Mouse (Mus musculus) mesoderm, embryonic 11.5 days (tissue): ENCODE data around the gene Krcc1.
A peak's percentile ranks its signal among the peaks of the same experiment; 100 is the strongest.

Source experiments
- DNase-seq: peaks from one replicate; pipeline ENCODE4 v3.0.0-alpha.2; 2012; ENCODE audit warnings: low read depth, low spot score

Krcc1 gene

DNA sequence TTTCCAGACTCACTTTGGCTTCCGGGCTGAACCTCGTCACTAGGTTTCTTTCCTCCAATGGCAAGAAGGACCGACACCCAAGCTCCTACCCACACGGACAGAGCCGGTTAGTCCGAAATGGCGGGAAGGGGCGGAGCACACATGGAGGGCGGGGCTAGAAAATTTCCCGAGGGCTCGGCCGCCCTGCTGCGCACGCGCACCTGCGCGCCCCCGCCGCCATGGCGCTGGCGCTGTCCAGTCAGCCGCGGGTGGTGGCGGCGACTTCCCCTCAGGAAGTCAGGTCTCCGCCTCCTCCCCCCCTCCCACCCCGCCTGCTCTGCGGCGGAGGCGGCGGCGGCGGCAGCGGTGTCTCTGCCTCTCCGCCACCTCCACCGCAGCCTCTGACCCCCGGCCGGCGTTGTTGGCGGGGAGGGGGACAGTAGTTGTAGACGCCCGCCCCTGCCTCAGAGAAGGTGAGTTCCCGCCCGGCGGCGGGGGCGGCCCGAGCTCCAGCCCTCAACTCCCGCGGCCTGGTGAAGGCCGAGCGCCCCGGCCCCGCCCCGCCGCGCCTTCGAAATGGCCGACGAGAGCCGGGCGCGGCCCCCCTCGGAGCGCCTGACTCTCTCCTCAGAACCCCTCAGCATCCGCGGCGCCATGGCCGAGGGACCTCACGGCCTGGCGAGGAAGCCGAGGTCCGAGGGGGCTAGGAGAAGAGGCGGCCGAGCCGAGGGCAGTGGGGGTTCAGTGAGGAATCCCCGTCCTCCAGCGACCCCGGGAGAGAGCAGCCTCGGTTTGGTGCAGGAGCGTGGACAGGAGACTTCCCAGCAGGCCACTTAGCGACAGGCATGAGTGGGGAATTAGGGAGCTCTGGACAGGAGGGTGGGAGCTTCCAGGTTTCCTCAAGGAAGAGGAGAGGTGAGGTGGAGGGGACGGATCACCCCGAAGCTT lies at the start of gene Krcc1:
Krcc1 (plus strand) TSS at position 289 of the 927 bp plus-strand sequence.
- peak; percentile 96 for DNase-seq

DNA sequence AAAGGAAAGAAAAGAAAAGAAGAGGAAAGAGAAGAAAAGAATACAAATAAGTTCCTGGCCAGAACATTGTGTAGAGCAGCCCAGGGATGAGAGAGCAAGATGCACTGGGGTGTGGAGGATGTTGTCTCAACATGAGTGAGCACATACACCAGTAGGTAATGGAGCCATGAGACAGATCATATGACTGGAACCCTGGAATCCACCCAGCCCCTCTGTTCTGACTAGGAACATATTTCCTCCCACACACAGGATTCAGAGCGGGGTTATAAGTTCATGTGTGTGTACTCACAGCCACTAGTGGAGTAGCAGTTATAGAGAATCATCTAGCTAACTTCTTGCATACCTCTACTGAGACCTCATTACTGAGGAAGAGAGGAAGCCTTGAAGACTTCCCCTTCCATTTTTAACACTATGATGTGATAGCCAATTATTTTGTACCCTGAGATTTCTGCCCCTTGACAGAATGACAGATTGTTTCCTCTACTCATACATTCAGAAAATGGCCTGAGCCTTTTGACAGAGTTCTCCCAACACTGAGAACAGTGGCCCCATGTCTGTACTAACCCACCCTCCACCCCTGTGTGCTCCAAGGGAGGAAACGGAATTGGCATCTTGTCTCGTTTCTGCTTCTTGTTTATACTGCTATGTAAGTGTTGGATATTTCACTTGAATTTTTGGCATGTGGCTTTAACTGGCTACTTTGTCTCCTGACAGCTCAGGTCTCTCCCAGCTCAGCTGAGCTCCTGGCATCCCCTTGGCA lies 47.1 kb upstream of the Krcc1 start:
- DNase-seq = no peak

DNA sequence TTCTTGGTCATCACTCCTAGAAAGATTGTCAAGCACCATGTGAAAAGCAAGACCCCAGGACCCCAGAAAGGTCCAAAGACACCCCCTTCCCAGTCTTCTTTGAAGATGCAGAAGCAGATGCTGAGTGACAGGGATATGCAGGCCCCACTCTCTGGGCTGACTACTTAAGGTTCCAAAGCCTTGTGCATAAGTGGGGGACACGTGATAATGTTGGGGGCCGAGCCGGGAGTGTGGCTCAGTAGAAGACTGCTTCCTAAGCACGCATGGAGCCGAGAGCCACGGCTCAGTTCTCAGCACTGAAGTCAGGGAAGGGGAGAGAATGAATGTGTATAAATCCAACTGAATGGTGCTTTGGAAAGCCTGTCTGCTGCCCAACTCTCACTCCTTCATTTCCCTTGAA lies 44.9 kb upstream of the Krcc1 start:
- no peak for DNase-seq

DNA sequence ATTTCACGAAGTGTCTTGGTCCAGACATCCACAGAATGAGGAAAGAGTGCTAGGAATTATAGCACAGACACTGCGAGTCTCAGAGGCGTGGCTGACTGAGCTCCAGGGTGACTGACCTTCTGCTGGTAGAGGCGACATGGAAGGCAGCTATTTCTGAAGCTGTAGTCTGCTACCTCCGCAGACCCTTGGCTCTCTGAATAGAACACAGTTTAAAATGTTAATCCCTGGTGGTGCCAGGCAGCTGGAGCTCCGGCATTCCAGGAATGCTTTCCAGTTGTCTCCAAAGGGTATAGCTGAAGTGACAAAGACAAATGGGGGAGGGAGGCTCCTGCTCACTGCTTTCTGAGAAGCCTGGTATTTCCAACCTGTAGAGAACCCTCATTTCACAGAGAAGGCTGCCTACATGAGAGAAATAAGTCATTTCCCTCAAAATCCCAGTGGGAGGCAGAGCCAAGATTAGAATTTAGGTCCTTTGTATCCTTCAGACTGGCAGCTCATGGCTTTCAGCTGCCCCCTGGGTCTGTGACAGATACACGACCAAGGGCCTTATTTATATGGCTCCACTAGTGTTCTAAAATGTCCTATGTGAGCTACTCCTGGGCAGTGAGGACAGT lies 44.2 kb upstream of the Krcc1 start:
- DNase-seq = peak; percentile 80

DNA sequence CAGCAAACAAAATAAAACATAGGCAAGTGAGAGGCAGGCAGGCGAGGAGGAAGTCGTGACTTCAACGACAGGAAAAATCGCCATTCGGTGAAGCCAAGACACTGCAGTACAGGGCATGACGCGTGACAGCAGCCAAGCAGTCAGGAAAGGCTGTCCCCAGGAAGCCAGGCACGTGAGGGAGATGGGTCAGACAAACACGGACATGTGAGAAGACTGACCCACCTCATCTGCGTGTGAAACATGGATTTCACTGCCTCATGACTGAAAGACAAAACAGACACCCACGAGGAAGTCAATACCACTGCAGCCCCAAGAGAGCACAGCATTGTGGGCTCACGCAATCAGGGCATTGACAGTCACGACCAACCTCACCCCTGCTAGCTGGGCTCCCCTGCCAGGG lies 36.4 kb upstream of the Krcc1 start:
- no peak for DNase-seq

DNA sequence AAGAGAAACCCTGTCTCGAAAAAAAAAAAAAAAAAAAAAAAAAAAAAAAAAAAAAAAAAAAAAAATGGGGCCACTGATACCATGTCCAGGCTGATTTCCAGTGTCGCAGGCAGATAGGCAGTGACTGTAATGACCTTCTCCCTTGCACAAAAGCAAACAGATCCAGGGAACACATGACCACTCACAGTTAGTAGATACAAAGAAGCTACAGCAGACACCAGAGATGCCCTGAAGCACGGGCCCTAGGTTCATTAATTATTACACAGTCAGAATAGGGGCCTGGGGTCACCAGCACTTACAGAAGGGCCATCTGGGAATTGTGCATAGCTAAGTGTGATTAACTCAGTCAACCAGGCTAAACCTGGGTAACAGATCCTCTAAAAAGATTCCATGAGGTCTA lies 35.5 kb upstream of the Krcc1 start:
- DNase-seq = peak; percentile 12

DNA sequence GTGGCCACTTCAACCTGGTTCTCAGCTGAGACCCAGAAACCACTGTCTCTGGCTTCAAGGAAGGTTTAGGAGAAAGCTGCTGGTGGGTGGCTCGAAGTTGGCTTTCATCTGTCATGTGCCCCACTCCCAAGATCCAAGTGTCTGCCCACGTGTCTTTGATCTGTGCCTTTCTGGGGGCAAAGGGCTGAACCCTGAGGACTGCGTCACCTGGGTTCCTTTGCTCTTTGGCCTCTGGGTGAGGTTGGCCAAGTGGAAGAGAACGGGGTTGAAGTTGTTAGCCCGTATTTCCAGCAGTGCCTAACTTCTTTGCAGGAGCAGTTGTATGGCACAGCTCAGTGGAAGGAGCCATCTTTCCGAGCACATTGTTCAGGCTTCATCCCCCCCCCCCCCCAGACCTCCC lies 35.0 kb upstream of the Krcc1 start:
- DNase-seq = no peak

DNA sequence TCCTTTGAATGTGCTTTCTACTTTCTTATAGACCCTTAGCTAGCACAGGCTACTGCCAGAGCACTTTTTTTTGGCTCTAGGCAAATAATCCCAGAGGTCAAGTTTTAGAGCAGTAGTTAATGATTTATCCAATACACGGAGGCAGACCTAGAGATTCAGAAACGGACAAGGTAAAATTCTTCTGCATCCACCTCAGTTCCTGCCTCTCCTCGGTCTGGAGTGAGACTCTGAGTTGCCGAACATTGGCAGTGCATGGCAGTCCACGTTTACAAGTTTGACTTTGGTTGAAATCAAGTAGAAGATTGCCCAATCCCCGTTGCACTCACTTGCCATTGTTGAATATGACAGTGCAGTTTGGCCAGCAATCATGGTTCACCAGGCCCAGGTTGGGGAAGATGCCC lies 34.4 kb upstream of the Krcc1 start:
- DNase-seq = no peak

DNA sequence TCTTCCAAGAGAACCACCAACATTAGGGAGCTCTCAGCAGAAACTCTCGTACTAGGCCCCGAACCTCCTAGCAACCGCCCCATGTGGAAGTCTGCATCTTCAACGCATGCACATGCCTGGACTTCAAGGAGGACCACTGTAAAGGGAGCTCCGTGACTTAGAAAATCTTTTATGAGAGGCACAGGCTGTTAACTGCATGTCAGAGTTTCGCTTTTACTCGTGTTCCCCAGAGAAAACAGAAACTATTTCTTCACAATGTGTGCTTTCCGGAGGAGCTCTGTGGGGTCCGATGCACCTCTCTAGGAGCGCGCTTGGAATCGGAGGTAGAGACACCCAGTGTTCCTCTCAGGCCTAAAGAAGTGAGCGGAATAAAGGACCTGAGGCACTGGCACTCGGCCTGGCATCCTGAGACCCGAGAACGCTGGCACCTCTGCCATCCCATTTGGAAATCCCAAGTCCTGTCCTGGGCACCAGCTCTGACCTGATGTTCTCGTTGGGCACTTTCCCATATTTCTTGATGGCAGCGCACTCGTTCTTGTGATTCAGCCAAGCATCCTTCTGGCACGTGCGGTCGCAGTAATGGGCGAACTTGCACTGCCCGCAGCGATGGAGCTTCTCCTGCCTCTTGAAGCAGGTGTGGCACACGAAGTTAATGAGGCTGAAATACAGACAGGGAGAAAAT lies 32.3 kb upstream of the Krcc1 start:
- no peak for DNase-seq

DNA sequence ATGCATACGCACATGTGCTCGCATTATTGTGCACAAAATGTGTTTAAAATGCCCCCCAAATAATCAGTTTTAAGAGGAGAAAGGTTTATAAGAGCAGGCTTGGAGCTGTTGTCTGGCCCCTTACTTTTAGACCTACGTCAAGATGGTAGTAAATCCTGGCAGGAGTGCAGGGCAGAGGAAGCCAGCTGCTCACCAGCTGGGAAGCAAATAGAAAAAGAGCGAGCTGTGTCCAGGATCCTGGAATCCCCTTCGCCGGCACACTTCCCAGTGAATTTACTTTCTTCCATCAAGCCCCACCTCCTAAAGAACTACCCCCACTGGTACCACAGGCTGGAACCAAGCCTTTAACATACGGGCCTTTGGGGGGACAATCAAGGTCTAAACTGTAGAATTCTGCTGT lies 30.6 kb upstream of the Krcc1 start:
- no peak for DNase-seq

DNA sequence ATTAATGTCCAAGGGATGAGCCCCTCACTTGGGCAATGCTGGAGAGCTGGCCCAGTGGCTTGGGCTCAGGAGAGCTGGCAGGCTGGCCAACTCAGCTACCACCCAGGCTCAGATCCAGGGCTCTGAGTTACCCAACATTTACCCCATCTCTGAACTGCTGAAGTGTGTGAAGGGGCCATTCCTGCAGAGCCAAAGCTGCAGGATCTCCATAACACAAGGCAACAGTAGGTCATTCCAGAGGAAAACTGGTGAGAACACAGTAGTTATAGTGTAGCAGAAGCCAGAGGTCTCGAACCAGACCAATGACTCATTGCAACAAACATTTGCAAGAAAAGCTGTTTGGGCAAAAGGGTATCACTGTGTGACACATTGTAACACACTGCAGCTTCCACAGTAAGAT lies 28.7 kb upstream of the Krcc1 start:
- no peak for DNase-seq

DNA sequence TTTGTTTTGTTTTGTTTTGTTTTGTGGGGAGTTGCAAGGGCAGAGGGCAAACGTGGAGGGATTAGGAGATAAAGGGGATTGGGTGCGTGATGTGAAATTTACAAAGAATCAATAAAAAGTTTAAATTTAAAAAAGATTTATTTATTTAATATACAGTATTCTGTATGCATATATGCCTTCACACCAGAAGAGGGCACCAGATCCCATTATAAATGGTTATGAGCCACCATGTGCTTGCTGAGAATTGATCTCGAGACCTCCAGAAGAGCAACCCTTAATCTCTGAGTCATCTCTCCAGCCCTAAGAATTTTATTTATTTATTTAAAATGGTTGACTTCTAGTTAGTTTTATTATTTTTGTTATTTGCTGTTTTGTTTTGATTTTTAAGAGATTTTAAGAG lies 28.2 kb upstream of the Krcc1 start:
- no peak for DNase-seq

DNA sequence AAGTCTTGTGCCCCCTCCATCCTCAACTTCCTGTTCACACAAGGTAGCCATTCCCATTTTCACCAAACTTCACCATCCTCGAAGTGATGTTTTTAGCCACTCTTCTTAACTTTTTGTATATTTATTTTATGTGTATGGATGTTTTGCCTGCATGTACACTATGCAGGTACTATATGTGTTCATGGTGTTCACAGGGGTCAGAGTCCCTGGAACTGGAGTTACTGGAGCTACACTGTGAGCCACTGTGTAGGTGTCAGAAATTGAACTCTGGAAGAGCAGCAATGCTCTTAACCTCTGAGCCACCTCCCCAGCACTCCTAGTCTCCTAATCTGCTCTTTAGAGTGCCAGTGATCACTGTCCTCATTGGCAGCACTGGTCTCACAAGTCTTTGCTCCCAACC lies 23.1 kb upstream of the Krcc1 start:
- no peak for DNase-seq

DNA sequence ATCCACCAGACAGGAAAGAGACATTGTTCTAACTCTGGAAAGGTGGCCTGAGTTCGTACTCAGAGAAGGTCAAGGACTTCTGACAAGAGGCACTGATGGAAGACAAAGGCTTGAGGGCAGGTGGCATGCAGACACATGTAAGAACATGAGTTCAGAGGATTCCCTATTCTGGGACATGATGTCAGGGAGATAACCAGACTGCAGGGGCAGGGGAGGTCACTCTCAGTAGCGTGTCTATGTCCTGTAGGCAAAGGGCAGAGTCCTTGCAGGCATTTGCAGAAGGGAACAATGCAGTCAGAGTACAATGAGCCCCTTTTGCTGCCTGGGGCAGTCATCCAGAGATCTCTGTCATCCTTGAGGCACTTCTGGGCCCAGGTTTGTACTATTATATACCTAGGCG lies 21.9 kb upstream of the Krcc1 start:
- DNase-seq = no peak

DNA sequence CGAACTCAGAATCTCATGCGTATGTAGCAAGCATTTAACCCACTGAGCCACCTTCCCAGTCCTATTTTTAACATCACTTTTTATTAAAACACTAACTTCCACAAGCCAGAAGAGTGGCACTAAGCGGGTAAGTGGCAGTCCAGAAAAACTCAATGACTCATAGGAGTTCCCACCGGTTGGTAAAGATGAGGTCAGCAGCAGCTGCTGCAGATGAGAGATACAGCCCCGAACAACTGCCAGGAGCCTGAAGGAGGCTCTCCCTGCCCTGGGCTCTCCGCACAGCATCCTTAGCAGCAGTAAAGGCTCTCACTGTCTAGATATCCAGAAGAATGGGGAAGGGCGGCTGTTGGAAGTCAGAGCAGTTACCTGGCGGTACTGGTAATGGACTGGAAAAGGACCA lies 20.5 kb upstream of the Krcc1 start:
- no peak for DNase-seq

DNA sequence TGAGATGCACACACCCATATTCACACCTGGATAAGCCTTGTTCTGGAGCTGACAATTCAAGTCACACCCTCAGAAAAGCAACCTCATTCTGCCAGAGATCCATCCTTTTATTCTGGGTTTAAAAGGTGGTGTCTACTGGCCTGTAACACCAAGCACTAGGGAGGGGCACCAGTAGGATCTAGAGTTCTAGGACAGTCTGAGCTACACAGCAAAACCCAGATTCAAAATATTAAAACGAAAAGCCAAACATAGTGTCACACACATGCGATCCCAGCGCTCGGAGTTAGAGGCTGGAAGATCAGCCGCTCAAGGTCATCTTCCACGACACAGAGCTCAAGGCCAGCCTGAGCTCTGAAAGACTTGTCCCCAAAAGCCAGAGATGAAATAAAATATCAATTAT lies 17.0 kb upstream of the Krcc1 start:
- DNase-seq = no peak

DNA sequence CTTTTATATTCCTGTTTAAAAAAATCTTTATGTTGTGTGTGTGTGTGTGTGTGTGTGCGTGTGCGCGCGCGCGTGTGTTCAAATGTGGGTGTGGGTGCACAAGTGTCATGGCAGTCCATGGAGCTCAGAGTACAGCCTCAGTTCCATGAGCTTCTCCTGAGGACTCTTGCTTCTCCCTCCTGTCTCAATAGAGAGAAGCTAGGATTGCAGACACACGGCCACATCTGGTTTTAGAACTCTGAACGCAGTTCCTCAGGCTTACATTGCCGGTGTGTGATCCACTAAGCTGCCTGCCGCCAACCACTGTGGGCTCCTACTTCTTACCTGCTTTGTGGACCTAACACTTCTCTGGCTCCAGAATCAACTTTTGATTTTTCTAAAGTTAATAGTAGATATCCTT lies 15.3 kb upstream of the Krcc1 start:
- DNase-seq = no peak

DNA sequence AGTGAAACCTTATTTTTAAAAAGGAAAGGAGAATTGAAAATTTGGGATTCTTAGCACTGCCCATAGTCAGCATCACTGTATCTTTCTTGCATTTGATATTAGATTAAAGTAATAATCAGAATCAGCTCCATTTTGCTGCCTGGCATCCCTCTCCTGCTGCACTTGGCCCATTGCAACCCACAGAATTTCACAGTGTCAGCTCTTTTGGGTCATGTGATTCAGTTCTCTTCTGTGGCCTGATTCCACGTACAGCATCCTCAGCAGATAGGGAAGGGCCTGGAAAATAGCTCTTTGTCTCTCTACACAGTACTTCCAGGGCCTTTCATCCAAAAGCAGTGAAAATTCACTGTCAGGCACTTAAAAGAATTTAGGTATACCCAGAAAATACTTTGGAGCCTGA lies 14.1 kb upstream of the Krcc1 start:
- DNase-seq = no peak

DNA sequence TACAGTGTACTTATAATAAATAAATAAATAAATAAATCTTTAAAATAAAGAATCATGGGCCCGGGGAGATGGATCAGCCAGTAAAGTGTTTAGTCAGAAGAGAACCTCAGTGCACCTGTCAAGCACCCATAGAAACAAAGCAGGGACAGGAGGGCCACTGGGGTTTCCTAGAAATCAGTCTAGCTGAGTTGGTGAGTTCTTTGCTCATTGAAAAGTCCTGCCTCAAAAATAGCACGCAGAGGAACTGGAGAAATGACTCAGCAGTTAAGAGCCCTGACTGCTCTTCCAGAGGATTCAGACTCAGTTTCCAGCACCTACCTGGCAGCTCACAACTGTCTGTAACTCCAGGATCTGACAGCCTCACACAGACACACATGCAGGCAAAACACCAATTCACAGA lies 12.9 kb upstream of the Krcc1 start:
- DNase-seq = no peak

DNA sequence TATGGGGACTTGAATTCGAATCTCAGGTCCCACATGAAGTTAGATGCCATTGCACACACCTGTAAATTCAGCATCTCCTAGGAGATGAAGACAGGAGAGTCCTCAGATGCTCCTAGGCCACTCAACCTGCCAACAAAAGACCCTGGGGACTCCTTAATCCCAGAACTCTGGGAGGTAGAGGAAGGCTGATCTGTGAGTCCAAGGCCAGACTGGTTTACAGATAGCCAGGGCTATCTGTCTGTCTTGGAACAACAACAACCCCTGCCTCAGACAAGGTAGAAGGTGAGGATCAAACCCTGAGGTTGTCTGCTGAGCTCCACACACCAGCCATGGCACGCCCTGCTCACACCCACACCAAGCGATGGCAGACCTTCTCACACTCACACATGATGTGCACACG lies 12.3 kb upstream of the Krcc1 start:
- no peak for DNase-seq

DNA sequence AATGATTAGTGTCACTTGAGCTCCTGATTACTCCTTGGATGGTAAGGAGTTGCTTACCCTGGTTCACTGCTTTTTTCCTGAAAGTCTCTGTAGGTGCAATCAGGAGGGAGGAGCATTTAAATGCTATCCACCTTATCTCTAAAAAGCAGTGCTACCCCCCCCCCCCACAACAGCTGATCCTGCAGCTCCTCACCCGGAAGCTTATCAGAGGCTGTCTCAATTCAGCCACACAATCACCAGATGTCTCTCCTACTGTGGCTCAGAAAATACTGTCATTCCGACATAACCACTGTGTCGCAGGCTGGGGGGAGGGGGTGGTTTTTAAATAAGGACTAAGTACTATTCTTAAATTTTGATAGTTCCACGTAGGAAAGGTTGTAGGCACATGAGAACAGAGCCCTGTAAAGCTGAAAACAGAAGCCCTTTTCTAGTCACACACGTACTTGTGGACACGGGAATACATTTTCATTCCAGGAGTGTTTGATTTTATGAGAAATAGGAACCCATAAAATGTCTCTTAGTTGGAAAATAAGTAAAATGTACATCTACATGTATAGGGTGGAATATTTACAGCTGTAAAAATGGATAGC lies 11.3 kb upstream of the Krcc1 start:
- DNase-seq = no peak

DNA sequence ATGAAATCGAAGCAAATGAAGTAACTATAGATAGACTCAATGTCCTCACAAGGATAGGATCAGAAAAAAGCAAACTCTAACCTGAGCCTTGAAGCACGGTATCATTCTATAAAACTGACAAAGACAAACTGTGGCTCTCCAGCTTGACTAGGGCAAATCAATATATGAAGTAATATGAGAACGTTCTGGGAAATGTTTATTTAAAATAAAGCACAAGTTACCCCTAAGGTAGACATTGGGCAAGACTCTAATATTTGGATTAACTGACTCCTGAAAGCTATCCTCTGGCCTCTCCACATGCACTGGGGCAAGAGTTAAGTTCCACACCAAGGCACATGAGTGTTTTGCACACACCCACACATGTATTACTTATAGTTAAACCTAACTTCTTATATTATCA lies 10.4 kb upstream of the Krcc1 start:
- DNase-seq = no peak
